Mouse (Mus musculus) cerebellum, postnatal 10 days (tissue): Measurements from ENCODE around the gene Fam20b.
A peak's percentile ranks its signal among the peaks of the same experiment; 100 is the strongest.

Source experiments
- DNase-seq, 2 experiments: peaks; one replicate each; pipeline ENCODE4 v3.0.0; 2021; ENCODE audit warnings: mixed read lengths in 2 of 2

Fam20b gene

DNA sequence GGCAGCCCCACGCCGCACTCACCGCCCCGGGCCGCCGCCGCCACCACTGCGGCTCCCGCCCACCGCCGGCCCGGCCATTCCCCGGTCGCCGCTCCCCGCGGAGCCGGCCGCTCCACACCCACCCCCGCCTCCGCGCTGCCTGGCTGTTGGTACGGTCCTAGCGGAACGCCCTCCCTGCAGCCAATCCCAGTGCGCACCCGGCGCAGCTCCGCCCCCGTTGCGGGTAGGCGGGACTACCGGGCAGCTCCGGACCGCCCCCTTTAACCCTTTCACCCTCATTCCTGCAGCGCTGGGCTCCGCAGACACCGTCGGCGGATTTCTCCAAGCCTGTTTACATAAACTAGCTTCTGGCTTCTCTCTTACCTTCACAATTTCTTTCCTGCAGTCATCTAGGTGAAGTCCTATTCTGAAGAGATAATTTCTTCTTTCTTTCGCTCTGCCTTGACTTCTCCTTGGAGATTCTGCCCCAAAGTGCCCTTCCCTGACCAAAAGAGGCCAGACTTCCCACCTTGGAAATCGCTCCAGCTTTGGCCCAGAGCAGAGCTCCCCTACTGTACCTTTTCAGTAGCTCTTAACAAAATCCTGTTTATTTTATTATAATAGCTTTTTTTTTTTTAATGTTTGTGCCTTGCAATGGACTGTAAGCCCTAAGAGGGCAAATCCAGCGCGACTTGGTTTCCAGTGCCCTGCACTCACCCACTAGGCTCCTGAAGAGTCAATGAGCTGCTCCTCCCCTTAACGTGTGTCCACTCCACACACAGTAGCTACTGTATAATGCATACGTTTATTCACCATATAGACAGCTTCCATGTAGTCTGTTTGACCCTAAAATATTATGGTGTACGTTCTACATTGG, at the start of gene Fam20b:
Gene Fam20b (minus strand): TSS at position 137 of the 856 bp plus-strand sequence.
- peak; percentile 99 for DNase-seq

- no peak for DNase-seq
Observed at GRCm38 (mm10) chr1:156765311-156765710, 46.4 kb upstream of the Fam20b start.

GRCm38 (mm10) chr1:156764584-156764983, 45.7 kb upstream of the Fam20b start:
- DNase-seq: no peak

DNA sequence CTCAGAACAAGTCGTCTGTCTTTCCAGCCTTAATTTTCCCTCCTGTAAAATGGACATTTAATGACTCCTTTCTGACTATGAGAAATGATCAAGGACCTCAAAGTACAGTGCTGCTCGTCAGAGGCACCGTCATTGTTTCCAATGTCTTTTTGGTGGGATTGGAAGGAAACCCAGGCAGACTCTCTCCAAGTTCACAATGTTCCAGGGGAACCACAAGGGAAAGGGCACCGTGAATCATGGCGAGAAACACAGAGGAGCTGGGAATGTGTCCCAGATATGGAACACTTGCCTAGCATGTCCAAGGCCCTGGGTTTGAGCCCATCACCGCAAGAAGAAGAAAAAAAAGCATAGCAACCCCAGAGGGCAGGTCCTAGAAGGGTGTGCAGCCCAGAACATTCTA, 44.4 kb upstream of the Fam20b start:
- no peak for DNase-seq

DNA sequence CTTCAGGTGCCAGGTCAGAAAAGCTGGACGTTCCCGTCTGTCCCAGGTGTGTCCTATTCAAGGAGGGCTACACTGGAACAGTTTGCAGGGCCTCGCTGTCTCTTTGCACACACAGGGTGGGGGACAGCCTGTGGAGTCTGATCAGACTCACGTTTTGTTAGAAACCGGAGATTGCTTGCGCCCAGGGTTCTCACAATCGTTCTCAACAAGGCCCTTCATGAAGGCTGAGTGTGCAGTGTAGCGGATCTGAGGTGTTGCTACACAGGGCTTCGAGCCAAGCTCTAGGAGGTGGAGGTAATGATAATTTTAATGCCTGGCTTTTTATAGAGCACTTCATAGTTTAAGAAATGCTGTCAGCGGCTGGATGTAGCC, 42.5 kb upstream of the Fam20b start:
- no peak for DNase-seq

DNA sequence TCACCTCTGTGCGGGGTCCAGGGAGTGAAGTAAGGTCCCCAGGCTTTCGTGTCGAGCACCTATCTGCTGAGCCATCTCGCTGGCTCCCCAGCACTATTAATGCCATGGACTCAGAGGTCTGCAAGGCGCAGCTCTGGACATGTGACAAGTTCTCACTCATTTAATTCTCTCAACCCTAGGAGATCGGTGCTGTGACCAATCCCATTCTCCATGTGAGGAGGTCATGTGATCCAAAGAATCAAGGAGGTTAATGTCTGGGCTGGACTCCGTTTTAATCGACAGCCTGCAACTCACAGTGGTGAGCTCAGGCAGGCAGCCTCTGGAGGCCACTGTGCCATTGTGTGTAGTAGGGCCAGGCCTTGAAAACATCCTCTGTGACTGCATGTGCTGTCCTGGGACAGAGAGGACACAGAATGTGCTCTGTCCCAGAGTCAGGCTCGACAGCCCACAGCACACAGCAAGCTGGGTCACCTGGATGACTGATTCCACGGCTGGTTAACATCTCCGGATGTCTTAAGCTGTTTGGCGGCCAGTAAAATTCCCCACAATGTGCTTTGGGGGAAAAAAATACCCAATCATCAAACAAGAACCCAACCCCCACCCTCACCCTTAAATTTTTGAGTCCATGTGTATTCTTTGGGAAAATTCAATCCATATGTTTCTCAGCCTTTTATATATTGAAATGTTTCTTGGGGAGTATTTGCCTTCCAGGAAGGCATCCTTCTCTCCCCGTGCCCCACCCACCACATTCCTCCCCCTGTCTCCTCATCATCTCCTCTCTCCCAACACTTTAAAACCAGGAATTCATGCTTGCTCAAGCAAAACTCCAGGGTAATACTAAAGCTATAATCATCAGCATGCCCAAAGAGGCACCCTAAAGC, 41.9 kb upstream of the Fam20b start:
- DNase-seq: no peak

DNA sequence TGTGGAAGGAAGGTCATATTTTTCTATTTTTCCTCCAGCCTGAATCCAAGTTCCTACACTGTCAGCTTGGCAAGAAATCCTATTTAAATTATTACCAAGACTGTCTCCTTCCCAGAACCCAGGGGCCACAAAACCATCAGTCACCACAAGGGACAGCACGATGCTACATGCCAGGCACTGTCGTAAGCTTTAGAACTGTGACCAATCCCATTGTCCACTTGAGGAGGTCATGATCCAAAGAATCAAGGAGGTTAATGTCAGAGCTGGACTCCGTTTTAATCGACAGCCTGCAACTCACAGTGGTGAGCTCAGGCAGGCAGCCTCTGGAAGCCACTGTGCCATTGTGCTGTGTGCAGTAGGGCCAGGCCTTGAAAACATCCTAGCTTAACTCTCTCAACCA, 39.4 kb upstream of the Fam20b start:
- DNase-seq: no peak

DNA sequence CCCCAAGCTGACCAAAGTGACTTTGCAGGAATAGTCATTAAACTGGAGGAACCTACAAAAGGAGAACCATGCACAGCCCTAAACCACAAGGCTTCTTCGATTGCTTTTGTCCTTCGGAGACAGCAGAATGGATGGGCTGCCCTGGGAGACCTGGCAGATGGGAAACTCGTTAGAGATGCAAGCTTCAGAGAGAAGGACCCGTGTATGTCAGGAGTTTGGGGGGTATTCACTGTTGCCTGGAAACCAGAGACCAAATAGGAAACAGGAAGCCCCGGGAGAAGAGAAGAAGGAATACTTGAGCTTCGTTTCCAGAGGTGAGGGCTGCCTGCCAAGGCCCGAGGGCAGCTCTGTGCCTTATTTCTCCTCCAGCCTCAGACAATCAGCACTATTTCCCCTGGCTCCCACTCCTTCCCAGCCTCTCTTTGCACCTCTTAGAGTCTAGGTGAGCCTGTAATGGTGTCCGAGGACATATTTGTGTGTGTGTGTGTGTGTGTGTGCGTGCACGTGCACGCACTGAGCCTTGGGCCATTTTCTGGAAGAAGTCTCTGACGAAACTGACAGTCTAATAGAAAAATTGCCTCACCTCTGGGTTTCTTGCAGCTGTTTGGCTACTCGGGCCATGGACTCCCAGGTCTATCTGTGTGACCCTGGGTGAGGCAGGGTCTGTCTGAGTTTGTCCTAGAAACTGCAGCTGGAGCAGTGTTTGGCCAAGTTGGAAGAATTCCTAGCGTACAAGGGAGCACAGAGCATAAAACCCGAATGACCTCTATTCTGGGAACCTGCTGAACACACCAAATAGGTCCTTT, 35.9 kb upstream of the Fam20b start:
- DNase-seq: peak; percentile 17 to 36

GRCm38 (mm10) chr1:156752990-156753389, 34.1 kb upstream of the Fam20b start:
- no peak for DNase-seq

GRCm38 (mm10) chr1:156752020-156752724, 33.3 kb upstream of the Fam20b start:
- DNase-seq: peak; percentile 88 to 89

GRCm38 (mm10) chr1:156750261-156750660, 31.4 kb upstream of the Fam20b start:
- DNase-seq: no peak

DNA sequence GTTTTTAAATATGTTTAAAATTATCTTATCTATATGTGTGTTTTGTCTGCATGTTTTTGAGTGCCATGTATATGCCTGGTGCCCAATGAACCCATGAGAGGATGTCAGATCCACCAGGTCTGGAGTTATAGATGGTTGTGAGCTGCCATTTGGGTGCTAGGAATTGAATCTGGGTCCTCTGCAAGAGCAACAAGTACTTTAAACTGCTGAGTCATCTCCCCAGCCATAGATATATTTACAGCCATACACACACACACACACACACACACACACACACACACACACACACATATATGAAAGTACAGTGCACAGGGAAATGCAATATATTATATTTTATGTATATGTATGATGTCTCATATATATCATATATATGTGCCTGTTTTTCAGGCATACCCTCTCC, 30.2 kb upstream of the Fam20b start:
- DNase-seq: no peak

DNA sequence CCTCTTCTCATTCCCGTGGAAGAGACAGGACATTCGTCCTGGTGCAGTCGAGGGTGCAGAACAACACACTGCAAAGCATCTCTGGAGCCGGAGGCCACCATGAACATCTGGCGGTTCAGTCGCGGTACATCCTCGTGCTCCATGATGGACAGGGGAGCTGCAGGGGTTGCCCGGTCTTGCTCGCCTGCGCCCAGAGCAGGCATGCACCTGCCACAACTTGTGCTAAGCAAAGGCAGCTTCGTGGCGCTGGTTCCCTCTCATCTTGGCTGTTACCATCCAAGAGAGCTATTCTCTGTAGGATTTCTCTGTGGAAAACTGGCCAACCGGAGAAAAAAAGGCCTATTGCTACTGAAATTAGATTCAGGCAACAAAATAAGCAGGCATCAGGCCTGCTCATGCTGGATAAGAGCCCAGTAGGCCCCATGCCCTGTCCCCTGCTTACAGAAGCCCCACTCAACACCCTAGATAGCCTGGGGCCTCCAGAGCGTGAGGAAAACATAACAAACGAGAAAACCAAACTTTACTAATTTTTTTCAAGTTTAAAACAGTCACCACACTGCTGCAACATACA, 29.6 kb upstream of the Fam20b start:
- peak; percentile 34 to 55 for DNase-seq

GRCm38 (mm10) chr1:156745188-156745810, 26.4 kb upstream of the Fam20b start:
- DNase-seq: no peak

GRCm38 (mm10) chr1:156741482-156742411, 22.9 kb upstream of the Fam20b start:
- peak; percentile 79 to 82 for DNase-seq

DNA sequence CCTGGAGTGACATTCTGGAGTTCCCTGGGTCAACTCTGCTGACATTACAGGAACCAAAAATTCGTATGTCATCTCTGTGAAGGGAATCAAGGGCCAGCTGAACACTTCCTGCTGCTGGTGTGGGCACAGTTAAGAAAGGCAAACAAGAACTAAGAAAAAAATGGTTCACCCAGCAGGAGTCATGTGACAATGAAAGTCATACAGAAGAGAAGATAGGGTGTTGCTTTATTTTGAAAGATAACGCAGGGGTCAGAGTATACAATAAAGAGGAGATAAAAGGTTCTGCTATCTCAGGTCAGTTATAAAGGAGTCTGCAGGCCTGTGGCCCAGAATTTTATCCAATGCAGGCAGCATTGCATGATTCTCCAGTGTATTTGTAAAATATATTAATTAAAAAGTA, 16.9 kb upstream of the Fam20b start:
- no peak for DNase-seq

DNA sequence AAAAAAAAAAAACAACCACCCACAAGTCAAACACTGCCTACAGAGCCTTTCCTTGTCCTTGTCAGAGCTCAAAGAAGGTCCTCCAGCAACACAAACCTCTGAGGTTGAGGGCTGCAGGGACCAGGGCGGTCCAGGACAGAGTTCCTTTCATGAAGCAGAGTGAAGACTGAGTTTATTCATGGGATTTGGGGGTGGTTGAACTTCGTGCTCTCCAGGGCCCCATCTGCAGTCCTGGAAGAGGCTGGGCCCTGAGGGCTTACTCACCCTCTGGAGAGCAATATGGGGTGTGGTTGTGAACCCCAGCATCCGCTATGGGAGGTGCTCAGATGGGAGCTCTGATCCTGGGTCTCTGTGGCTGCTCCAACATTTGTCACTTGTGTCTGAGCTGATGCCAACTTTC, 15.1 kb upstream of the Fam20b start:
- DNase-seq: no peak

GRCm38 (mm10) chr1:156733559-156733958, 14.7 kb upstream of the Fam20b start:
- DNase-seq: no peak

GRCm38 (mm10) chr1:156732996-156733395, 14.1 kb upstream of the Fam20b start:
- DNase-seq: no peak

- DNase-seq: peak in 1 of 2 experiments; percentile 21
Observed at GRCm38 (mm10) chr1:156730802-156731201, 11.9 kb upstream of the Fam20b start.
